Mouse (Mus musculus) erythroblast, embryonic 14.5 days (primary cell): ENCODE results near the gene Tff3.

Experiments
- GATA1 ChIP-seq: IDR thresholded peaks from 2 replicates; pipeline ENCODE4 v1.6.1; 2012; ENCODE audit warnings: low read length, inconsistent platforms, mixed read lengths
- TAL1 ChIP-seq: IDR thresholded peaks from 3 replicates; pipeline ENCODE4 v1.6.1; 2012; ENCODE audit warnings: low read length, inconsistent platforms, mixed read lengths

DNA sequence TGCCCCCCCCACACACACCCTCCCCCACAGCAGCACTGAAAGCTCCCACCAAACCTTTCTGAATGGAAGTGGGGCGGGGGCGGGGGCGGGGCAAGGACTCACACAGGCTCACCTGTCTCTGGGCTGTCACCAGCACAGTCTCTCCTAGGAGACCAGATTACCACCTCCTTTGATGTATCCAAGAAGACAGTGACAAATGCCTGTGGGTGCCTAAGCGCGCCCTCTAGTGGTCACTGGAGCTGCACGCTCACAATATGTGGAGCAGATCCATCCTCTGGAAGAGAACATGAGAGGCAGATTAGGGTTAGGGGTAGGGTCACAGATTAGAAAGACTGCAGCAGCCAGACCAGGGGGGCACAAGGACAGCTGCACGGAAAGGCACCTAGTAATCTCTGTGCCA is 10.0 kb downstream of the Tff3 start:
- TF ChIP-seq TAL1 (no peak), GATA1 (no peak)
